Mouse (Mus musculus): Measurements from ENCODE around the gene Dnttip1. TPM values are rescaled to one million over a fixed set of nuclear protein-coding genes. Genes with fewer than 3 reads are reported as not detected.
A peak's percentile ranks its signal among the peaks of the same experiment; 100 is the strongest.
"Not testable (repeated sequence)": the region's sequence is repeated elsewhere in the genome, so short reads cannot be mapped to it uniquely, and the experiment has no call there.

Gene Dnttip1
- polyA plus RNA-seq, 1 experiment from 2014 or later = 55.0 TPM

DNA sequence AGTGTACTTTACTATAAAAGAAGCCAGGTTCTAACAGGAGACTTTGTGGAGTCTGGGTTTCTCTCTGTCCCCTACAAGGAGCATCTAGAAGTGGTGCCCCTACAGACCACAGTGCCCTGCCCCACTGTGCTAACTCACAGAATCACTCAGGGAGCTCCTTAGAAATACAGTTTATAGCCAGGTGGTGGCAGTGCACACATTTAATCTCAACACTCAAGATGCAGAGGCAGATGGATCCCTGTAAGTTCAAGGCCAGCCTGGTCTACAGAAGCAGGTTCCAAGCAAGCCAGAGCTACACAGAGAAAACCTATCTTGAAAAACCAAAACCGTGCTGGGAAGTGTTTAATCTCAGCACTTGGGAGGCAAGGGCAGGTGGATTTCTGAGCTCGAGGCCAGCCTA lies 48.0 kb downstream of the Dnttip1 start:
- WGBS = 90% methylated on average over 2 of the region's 2 CpGs
- peak overlapping the region; percentile 75 for H3K27ac ChIP-seq (replicated peaks)

GRCm38 (mm10) chr2:164794293-164794692 lies 48.5 kb downstream of the Dnttip1 start:
- Histone ChIP-seq H3K9me3 (no peaks in the 10 kb centered on the region), H3K9ac (no peak overlapping the region), H3K4me1 (peaks cover 16% of the 10 kb centered on the region), H3K4me3 (no peak overlapping the region), H3K4me2 (no peak overlapping the region), H3K27ac (replicated peaks) (peak overlapping the region; percentile 75), H3K36me3 (peaks cover 93% of the 10 kb centered on the region), H3K27me3 (replicated peaks) (no peaks in the 10 kb centered on the region)
- ATAC-seq (ENCODE audit: extremely low read depth, insufficient number of reproducible peaks, low FRiP score, low TSS enrichment) = no peak
- 29% methylated on average over 5 of the region's 5 CpGs for WGBS

More for the DNA sequence above, 48.0 kb downstream of the Dnttip1 start:
- no peak overlapping the region for H3K4me2 ChIP-seq
- no peak for ATAC-seq (ENCODE audit: extremely low read depth, insufficient number of reproducible peaks, low FRiP score, low TSS enrichment)
- H3K4me1 ChIP-seq = peaks cover 19% of the 10 kb centered on the region
- peak overlapping the region; percentile 57; the same call in 1 of the 2 replicates for H3K9ac ChIP-seq
- H3K9me3 ChIP-seq = no peaks in the 10 kb centered on the region
- H3K27me3 ChIP-seq (replicated peaks) = no peaks in the 10 kb centered on the region
- peaks cover 92% of the 10 kb centered on the region for H3K36me3 ChIP-seq
- H3K4me3 ChIP-seq = no peak overlapping the region

DNA sequence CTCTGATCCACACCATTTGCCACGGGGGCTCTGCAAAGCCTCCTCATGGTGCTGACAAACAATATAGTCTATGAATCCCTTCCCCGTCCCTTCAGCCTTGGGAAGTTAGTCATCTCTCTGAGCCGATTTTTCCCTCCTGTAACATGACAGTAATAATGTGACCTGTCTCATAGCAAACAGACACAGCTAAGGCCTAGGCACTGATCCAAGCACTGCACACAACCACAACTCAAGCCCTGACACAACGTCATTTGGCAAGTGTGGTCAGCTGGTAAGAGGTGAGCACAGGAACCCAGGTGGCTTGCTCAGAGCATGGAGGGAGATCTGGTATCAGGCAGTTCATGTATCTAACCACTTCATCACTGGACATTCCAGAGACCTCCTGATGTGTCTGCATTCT lies 50.1 kb downstream of the Dnttip1 start:
- no peak overlapping the region for H3K27ac ChIP-seq (replicated peaks)
- WGBS = 76% methylated on average over 4 of the region's 4 CpGs
- H3K9ac ChIP-seq = no peak overlapping the region
- H3K4me3 ChIP-seq = no peak overlapping the region
- H3K4me2 ChIP-seq = no peak overlapping the region
- peaks cover 92% of the 10 kb centered on the region for H3K36me3 ChIP-seq
- H3K27me3 ChIP-seq (replicated peaks) = no peaks in the 10 kb centered on the region
- H3K9me3 ChIP-seq = no peaks in the 10 kb centered on the region
- ATAC-seq (ENCODE audit: extremely low read depth, insufficient number of reproducible peaks, low FRiP score, low TSS enrichment) = no peak
- peaks cover 16% of the 10 kb centered on the region for H3K4me1 ChIP-seq

- not testable (repeated sequence) for H3K9ac ChIP-seq; H3K9me3 ChIP-seq; H3K4me3 ChIP-seq; H3K27me3 ChIP-seq (replicated peaks); H3K27ac ChIP-seq (replicated peaks); H3K4me2 ChIP-seq; ATAC-seq (ENCODE audit: extremely low read depth, insufficient number of reproducible peaks, low FRiP score, low TSS enrichment)
- H3K4me1 ChIP-seq = peaks cover 16% of the 10 kb centered on the region
- H3K36me3 ChIP-seq = peaks cover 85% of the 10 kb centered on the region
- WGBS = 76% methylated on average over 6 of the region's 6 CpGs
These were observed 52.8 kb downstream of the Dnttip1 start for GRCm38 (mm10) chr2:164798554-164798953.

- Histone ChIP-seq H3K4me2 (no peak overlapping the region), H3K9ac (no peak overlapping the region), H3K4me3 (no peak overlapping the region), H3K27me3 (replicated peaks) (no peaks in the 10 kb centered on the region), H3K9me3 (no peaks in the 10 kb centered on the region), H3K4me1 (peaks cover 18% of the 10 kb centered on the region), H3K36me3 (peaks cover 70% of the 10 kb centered on the region), H3K27ac (replicated peaks) (no peak overlapping the region)
- no peak for ATAC-seq (ENCODE audit: extremely low read depth, insufficient number of reproducible peaks, low FRiP score, low TSS enrichment)
- 86% methylated on average over 13 of the region's 13 CpGs for WGBS
These were observed 54.6 kb downstream of the Dnttip1 start for GRCm38 (mm10) chr2:164800252-164801004.

DNA sequence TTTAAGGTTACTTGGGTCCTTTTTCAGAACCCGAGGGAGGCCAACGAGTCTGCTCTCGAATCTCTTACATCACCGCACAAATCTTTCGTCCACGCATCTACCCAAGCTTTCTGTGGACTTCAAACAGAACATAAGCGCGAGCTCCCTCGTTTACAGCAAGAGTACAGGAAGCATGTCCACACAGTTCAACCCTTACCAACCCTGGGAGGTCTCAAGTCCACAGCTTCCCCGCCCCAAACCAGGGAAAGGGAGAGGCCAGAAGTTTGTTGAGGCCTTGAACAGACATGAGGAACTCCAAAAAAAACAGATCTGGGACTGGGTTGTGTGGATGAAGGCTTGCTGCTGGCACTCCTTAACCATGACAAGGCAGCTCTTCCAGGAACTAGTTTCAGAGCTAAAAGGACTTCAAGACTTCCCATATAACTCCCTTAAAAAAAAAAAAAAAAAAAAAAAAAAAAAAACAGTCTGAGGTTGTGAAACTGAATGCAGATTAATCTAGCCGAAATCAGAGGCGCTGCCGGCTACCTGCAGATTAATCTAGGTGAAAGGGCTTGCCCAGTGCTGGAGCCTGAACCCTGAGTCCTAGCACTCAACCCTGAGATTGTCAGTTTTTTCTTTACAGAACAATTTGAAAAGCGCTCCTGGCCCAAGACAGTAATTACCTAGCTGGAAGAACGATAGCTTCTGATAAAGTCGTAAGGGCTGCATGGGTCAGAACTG lies 57.6 kb downstream of the Dnttip1 start:
- no peak for ATAC-seq (ENCODE audit: extremely low read depth, insufficient number of reproducible peaks, low FRiP score, low TSS enrichment)
- H3K9ac ChIP-seq = peak overlapping the region; percentile 93

GRCm38 (mm10) chr2:164803921-164804313 lies 58.1 kb downstream of the Dnttip1 start:
- H3K4me3 ChIP-seq = peak overlapping the region; percentile 80
- H3K27ac ChIP-seq (replicated peaks) = peak overlapping the region; percentile 84
- H3K4me2 ChIP-seq = peak overlapping the region; percentile 79
- ATAC-seq (ENCODE audit: extremely low read depth, insufficient number of reproducible peaks, low FRiP score, low TSS enrichment) = no peak
- H3K4me1 ChIP-seq = peaks cover 33% of the 10 kb centered on the region
- H3K36me3 ChIP-seq = peaks cover 43% of the 10 kb centered on the region
- H3K9ac ChIP-seq = peak overlapping the region; percentile 93
- no peaks in the 10 kb centered on the region for H3K27me3 ChIP-seq (replicated peaks)
- WGBS = 50% methylated on average over 1 of the region's 1 CpGs
- H3K9me3 ChIP-seq = no peaks in the 10 kb centered on the region

More for the DNA sequence above, 57.6 kb downstream of the Dnttip1 start:
- peak overlapping the region; percentile 80 for H3K4me3 ChIP-seq
- 90% methylated on average over 16 of the region's 16 CpGs for WGBS
- H3K4me2 ChIP-seq = peak overlapping the region; percentile 79
- no peaks in the 10 kb centered on the region for H3K9me3 ChIP-seq
- 0 out of 2 replicates have a peak overlapping the region, but pooled peaks have one; percentile 84 for H3K27ac ChIP-seq (replicated peaks)
- H3K36me3 ChIP-seq = peaks cover 43% of the 10 kb centered on the region
- H3K4me1 ChIP-seq = peaks cover 33% of the 10 kb centered on the region
- no peaks in the 10 kb centered on the region for H3K27me3 ChIP-seq (replicated peaks)

DNA sequence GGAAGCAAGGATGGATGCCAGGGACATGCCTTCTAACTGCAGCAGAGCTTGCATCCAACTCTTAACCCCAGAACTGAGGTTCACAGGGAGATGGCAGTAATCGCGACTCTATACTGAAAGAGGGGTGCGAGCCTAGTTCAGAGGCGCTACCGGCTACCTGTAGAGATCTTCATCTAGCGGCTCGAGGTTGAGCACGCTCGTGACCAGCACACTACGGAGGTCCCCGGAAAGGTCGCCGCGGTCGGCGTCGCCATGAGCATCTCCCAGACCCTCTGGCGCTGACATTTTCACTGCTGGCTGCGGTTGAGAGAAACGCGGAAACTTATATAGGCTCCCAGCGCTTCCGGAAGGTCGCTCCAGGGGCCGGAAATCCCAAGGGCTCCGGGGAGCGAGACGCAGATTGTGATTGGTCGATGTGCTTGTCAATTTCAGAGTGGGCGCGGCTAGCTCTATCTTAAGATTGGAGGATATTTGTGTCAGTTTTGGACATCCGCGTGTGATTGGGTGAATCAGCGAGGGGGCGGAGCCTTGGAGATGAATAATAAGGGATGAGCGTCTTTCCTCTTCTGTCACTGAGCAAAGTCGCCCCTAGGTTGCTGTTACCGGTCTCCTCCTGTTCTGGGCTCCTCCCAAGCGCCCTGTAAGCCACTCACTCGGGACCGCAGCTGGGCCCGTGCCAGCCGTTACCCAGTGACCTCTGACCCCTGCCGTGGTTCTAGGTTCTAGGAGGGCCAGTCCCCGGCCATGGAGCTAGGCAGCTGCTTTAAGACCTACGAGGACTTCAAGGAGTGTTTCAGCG lies 58.9 kb downstream of the Dnttip1 start, which contains the start of the genes Acot8 and Zswim3:
Gene Acot8 (minus strand): TSS at position 350 of the 799 bp plus-strand sequence.
Gene Zswim3 (plus strand): TSS at position 566 of the 799 bp plus-strand sequence.
- Histone ChIP-seq H3K27ac (replicated peaks) (peak within 1 kb of the TSS; percentile 84), H3K4me1 (peaks cover 33% of the 10 kb centered on the region), H3K4me2 (peak within 1 kb of the TSS; percentile 85), H3K9me3 (no peaks in the 10 kb centered on the region), H3K27me3 (replicated peaks) (no peaks in the 10 kb centered on the region), H3K9ac (peak within 1 kb of the TSS; percentile 93), H3K36me3 (peaks cover 39% of the 10 kb centered on the region), H3K4me3 (peak within 1 kb of the TSS; percentile 80)
- ATAC-seq (ENCODE audit: extremely low read depth, insufficient number of reproducible peaks, low FRiP score, low TSS enrichment) = peak; percentile 95
- under 1% methylated on average over 47 of the region's 47 CpGs for WGBS

DNA sequence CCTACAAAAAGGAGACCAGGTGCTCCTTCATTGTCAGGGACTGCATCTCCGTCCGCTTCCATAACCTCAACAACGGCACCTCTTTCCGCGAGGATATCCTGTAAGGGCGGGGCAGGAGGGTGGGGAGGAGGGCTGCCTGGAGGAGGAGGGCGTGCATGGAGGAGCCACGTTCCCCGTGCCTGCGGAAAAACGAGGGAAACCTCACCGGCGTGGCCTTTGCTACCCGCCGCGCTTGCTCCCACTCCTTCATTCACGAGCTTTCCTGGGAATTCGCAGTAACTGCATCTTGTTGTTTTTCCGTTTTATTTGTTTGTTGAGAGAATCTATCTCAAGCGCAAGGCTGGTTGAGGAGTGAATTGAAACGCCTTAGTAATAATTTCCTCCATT lies 59.5 kb downstream of the Dnttip1 start:
- 2% methylated on average over 21 of the region's 21 CpGs for WGBS
- peak; percentile 53 for ATAC-seq (ENCODE audit: extremely low read depth, insufficient number of reproducible peaks, low FRiP score, low TSS enrichment)
- no peaks in the 10 kb centered on the region for H3K9me3 ChIP-seq

GRCm38 (mm10) chr2:164806614-164807013 lies 60.8 kb downstream of the Dnttip1 start:
- Histone ChIP-seq H3K4me2 (peak overlapping the region; percentile 85; the same call in 1 of the 2 replicates), H3K9me3 (no peaks in the 10 kb centered on the region), H3K36me3 (peaks cover 23% of the 10 kb centered on the region), H3K27ac (replicated peaks) (no peak overlapping the region), H3K4me3 (no peak overlapping the region), H3K27me3 (replicated peaks) (no peaks in the 10 kb centered on the region), H3K4me1 (peaks cover 33% of the 10 kb centered on the region), H3K9ac (no peak overlapping the region)
- WGBS = 73% methylated on average over 7 of the region's 7 CpGs
- ATAC-seq (ENCODE audit: extremely low read depth, insufficient number of reproducible peaks, low FRiP score, low TSS enrichment) = no peak

More for the DNA sequence above, 59.5 kb downstream of the Dnttip1 start:
- Histone ChIP-seq H3K4me1 (peaks cover 33% of the 10 kb centered on the region), H3K27me3 (replicated peaks) (no peaks in the 10 kb centered on the region), H3K27ac (replicated peaks) (peak overlapping the region; percentile 83), H3K9ac (peak overlapping the region; percentile 89), H3K4me3 (peak overlapping the region; percentile 80), H3K4me2 (peak overlapping the region; percentile 85), H3K36me3 (peaks cover 33% of the 10 kb centered on the region)

- no peak for ATAC-seq (ENCODE audit: extremely low read depth, insufficient number of reproducible peaks, low FRiP score, low TSS enrichment)
- no peak overlapping the region for H3K4me2 ChIP-seq
- H3K9me3 ChIP-seq = no peaks in the 10 kb centered on the region
- no peak overlapping the region for H3K9ac ChIP-seq
- peaks cover 19% of the 10 kb centered on the region for H3K4me1 ChIP-seq
- no peaks in the 10 kb centered on the region for H3K27me3 ChIP-seq (replicated peaks)
- no peak overlapping the region for H3K4me3 ChIP-seq
- H3K27ac ChIP-seq (replicated peaks) = no peak overlapping the region
- 62% methylated on average over 2 of the region's 2 CpGs for WGBS
- H3K36me3 ChIP-seq = peaks cover 12% of the 10 kb centered on the region
These were observed 67.8 kb downstream of the Dnttip1 start for GRCm38 (mm10) chr2:164813557-164813956.
